Mouse (Mus musculus) CH12.LX (cell line): Measurements from ENCODE around the gene Olfr1123.

Source experiments
- CTCF ChIP-seq, 2 experiments: IDR thresholded peaks in 1 of 2; conservative IDR thresholded peaks in 1 of 2; 2 replicates each; pipeline ENCODE4 v1.5.1; 2011 to 2012; ENCODE audit warnings: low read depth in 2 of 2, low read length in 2 of 2, improper control_type of control experiment in 1 of 2, inconsistent platforms in 1 of 2, mild to moderate bottlenecking in 1 of 2, moderate library complexity in 1 of 2
- MAFK ChIP-seq: IDR thresholded peaks from 2 replicates; pipeline ENCODE4 v1.6.1; 2011; ENCODE audit warnings: low read length, improper control_type of control experiment; ENCODE audit not compliant: insufficient replicate concordance
- NRF1 ChIP-seq: IDR thresholded peaks from 2 replicates; pipeline ENCODE4 v1.6.1; 2014; ENCODE audit warnings: low read depth, mild to moderate bottlenecking, inconsistent platforms, low read length, improper control_type of control experiment, moderate library complexity
- POLR2A ChIP-seq: IDR thresholded peaks from 2 replicates; pipeline ENCODE4 v1.6.1; 2011; ENCODE audit warnings: low read depth, mild to moderate bottlenecking, improper control_type of control experiment, low read length
- SIN3A ChIP-seq: IDR thresholded peaks from 2 replicates; pipeline ENCODE4 v1.6.1; 2012; ENCODE audit warnings: low read length, improper control_type of control experiment, inconsistent platforms
- ZMIZ1 ChIP-seq: IDR thresholded peaks from 2 replicates; pipeline ENCODE4 v1.6.1; 2012; ENCODE audit warnings: low read depth, mild to moderate bottlenecking, inconsistent platforms, low read length, improper control_type of control experiment

GRCm38 (mm10) chr2:87371726-87372125 is 44.7 kb upstream of the Olfr1123 start:
- no peak for TF ChIP-seq ZMIZ1
- TF ChIP-seq CTCF (conservative IDR thresholded peaks at IDR 0.05 in 1 of 2, IDR thresholded peaks at IDR 0.05 in 1 of 2; ENCODE audit: low read depth in 2 of 2, low read length in 2 of 2), result no peak
- no peak for TF ChIP-seq POLR2A
- no peak for TF ChIP-seq NRF1
- TF ChIP-seq MAFK, result no peak
- TF ChIP-seq SIN3A, result no peak
